Mouse (Mus musculus): ENCODE data around the gene 2010111I01Rik. TPM values are rescaled to one million over a fixed set of nuclear protein-coding genes. Genes with fewer than 3 reads are reported as not detected.

The 2010111I01Rik gene
- polyA plus RNA-seq, 1 experiment from 2014 or later = 197 TPM

DNA sequence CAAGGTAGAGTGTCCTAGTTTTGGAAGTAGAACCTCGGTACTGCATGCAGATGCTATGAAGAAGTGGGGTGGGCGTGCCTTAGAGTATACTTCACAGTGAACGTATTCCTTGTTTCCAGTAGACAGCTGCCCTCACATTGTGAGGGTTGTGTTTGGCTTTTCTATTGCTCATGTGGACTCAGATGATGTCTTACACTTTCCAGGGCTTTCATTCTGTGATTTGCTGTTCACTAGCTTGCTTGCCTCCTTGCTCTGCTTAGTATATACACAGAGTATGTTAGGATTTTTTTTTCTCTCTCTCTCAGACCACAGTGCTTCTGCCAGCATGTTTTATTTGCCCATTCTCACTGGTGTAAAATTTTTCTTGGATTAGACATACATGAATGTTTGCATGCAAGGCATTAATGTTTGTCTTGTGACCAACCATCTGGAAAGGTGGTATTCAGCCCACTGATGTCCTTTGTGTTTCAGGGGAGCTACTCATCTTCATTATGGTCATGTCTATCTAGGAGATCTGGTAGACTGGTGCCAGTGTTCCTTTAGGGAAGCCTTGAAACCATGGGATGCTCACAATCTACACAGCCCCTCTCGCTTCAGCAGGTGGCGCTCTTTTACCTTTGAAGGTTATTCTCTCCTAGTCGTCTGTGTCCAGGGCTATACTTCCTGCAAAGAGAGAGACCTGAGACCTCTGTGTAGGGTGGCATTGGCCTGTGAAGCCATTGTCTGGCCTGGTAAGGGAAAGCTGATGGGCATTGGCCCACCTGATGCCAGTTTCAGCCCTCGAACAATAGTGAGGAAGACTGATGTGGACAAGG, 81.7 kb downstream of the 2010111I01Rik start:
- H3K9ac ChIP-seq = no peak overlapping the region
- 40% methylated on average over 7 of the region's 7 CpGs for WGBS
- no peak overlapping the region for H3K4me2 ChIP-seq (replicated peaks)
- no peaks in the 10 kb centered on the region for H3K9me3 ChIP-seq (replicated peaks)
- 0 out of 2 replicates have a peak overlapping the region, but pooled peaks have one; percentile 1 for H3K27ac ChIP-seq (replicated peaks)
- H3K4me3 ChIP-seq (replicated peaks) = no peak overlapping the region
- ATAC-seq (ENCODE audit: insufficient number of reproducible peaks, low FRiP score, low TSS enrichment, low read depth) = peak; percentile 63; the same call in 1 of the 2 replicates
- H3K36me3 ChIP-seq = no peaks in the 10 kb centered on the region
- no peaks in the 10 kb centered on the region for H3K27me3 ChIP-seq
- H3K4me1 ChIP-seq = peaks cover 11% of the 10 kb centered on the region

DNA sequence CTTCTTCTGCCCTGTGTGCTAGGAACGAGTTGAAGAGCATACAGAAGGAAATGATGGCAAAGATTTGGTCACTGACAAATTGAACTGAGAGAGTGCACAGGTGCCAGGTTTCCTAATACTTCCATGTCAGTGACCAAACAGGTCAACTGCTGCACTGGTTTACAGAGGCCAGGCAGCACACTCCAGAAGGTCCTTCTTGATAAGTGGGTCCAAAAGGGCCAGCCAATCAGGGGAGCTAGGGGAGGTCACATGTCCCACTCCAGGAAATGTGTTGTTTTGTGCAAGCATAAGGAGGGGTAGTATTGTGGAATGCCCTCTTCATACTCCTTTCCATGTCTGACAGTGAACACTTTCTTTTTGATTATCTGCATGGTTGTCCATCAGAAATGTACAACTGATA, 99.0 kb downstream of the 2010111I01Rik start:
- WGBS = 83% methylated on average over 1 of the region's 1 CpGs
- no peaks in the 10 kb centered on the region for H3K9me3 ChIP-seq (replicated peaks)
- H3K27ac ChIP-seq (replicated peaks) = no peak overlapping the region
- ATAC-seq (ENCODE audit: insufficient number of reproducible peaks, low FRiP score, low TSS enrichment, low read depth) = no peak
- H3K27me3 ChIP-seq = no peaks in the 10 kb centered on the region
- no peaks in the 10 kb centered on the region for H3K36me3 ChIP-seq
- no peak overlapping the region for H3K4me2 ChIP-seq (replicated peaks)
- H3K4me3 ChIP-seq (replicated peaks) = no peak overlapping the region
- no peak overlapping the region for H3K9ac ChIP-seq
- H3K4me1 ChIP-seq = peaks cover 9% of the 10 kb centered on the region

GRCm38 (mm10) chr13:63066607-63067006, 101.9 kb downstream of the 2010111I01Rik start:
- Histone ChIP-seq H3K9me3 (replicated peaks) (no peaks in the 10 kb centered on the region), H3K4me2 (replicated peaks) (no peak overlapping the region), H3K4me3 (replicated peaks) (no peak overlapping the region), H3K27me3 (no peaks in the 10 kb centered on the region), H3K9ac (no peak overlapping the region), H3K36me3 (no peaks in the 10 kb centered on the region), H3K4me1 (peaks cover 13% of the 10 kb centered on the region), H3K27ac (replicated peaks) (peak overlapping the region; percentile 63)
- 43% methylated on average over 1 of the region's 1 CpGs for WGBS
- no peak for ATAC-seq (ENCODE audit: insufficient number of reproducible peaks, low FRiP score, low TSS enrichment, low read depth)

DNA sequence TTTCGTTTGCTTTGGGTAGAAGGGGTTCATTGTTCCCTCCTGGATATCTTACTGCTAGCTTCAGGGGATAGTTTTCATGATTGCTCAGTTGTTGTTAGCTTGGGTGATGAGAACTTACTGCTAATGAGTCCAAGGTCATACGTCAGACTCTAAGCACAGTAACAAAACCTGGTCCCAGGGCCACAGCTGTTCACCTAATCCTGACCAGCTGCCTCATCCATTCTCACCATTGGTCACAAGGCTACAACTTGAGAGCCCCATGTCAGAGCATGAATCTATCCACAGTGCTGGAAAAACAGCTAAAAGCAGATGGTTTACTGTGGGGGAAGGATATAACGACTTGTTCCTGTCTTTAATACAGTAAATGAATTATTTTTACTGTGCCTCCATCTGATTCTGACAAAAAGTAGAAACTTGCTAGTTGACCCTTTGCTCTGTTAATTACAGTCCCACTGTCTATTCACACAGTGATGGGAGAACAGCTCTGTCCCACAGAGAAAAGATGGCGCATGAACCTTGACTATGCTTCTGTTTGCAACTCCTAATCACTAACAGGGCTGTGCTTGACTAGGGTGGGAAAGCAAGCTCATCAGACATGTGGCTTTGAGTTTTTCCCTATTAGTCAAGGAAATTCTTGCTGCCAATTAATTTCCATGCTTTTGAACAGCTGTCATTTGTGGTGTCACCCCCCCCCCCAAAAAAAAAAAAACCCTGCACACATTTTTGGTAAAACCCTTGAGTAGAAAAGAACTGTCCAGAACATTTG, 103.9 kb downstream of the 2010111I01Rik start:
- no peak overlapping the region for H3K4me2 ChIP-seq (replicated peaks)
- H3K9me3 ChIP-seq (replicated peaks) = no peaks in the 10 kb centered on the region
- no peaks in the 10 kb centered on the region for H3K27me3 ChIP-seq
- no peaks in the 10 kb centered on the region for H3K36me3 ChIP-seq
- peak overlapping the region; percentile 69 for H3K27ac ChIP-seq (replicated peaks)
- 52% methylated on average over 4 of the region's 4 CpGs for WGBS
- H3K4me1 ChIP-seq = peaks cover 26% of the 10 kb centered on the region
- H3K9ac ChIP-seq = no peak overlapping the region
- ATAC-seq (ENCODE audit: insufficient number of reproducible peaks, low FRiP score, low TSS enrichment, low read depth) = peak; percentile 40; the same call in 1 of the 2 replicates
- H3K4me3 ChIP-seq (replicated peaks) = no peak overlapping the region

DNA sequence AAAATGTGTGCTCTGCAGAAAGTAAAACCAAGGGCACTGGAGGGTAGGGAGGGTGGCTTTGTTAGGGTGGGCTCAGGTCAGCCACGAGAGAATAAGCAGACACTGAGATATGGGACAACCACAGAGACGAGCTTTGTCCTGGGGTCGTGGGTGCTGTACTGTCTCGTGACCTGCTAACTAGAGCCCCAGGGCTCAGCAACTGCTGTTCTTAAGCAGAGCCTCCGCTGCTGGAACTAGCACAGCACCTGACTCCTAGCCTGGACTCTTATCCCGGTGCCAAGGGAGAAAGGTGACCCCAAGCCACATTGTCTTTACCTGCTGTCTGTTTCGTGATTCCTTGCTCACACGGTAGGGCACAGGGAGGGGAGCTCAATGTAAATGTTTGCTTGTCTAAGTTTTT, 107.2 kb downstream of the 2010111I01Rik start:
- Histone ChIP-seq H3K4me2 (replicated peaks) (no peak overlapping the region), H3K27me3 (no peaks in the 10 kb centered on the region), H3K4me3 (replicated peaks) (no peak overlapping the region), H3K27ac (replicated peaks) (peak overlapping the region; percentile 88), H3K9me3 (replicated peaks) (no peaks in the 10 kb centered on the region), H3K4me1 (peaks cover 34% of the 10 kb centered on the region), H3K9ac (no peak overlapping the region), H3K36me3 (no peaks in the 10 kb centered on the region)
- ATAC-seq (ENCODE audit: insufficient number of reproducible peaks, low FRiP score, low TSS enrichment, low read depth) = no peak
- 46% methylated on average over 8 of the region's 8 CpGs for WGBS

DNA sequence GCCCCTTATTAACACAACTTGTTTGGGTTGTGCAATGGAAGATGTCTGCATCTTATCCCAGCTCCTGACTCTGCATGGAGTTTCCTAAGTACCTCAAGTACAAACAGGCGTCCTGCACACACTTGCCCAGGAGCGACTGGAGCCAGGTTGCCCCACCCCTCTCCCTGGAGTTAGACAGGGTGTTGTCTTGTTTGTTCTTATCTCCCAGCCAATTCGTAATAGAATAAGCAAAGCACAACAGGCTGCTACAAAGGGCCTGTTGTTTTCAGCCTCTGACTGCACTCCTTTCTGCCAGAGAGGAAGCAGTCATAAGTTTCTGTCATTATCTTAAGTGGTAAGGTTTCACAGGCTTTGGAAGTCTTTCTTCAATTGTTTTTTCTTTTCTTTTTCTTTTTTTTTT, 107.7 kb downstream of the 2010111I01Rik start:
- no peaks in the 10 kb centered on the region for H3K27me3 ChIP-seq
- H3K4me1 ChIP-seq = peaks cover 34% of the 10 kb centered on the region
- no peak overlapping the region for H3K4me2 ChIP-seq (replicated peaks)
- no peak overlapping the region for H3K4me3 ChIP-seq (replicated peaks)
- 34% methylated on average over 3 of the region's 3 CpGs for WGBS
- peak overlapping the region; percentile 85 for H3K27ac ChIP-seq (replicated peaks)
- ATAC-seq (ENCODE audit: insufficient number of reproducible peaks, low FRiP score, low TSS enrichment, low read depth) = peak; percentile 63; the same call in 1 of the 2 replicates
- H3K36me3 ChIP-seq = no peaks in the 10 kb centered on the region
- H3K9ac ChIP-seq = no peak overlapping the region
- no peaks in the 10 kb centered on the region for H3K9me3 ChIP-seq (replicated peaks)

- Histone ChIP-seq H3K4me1 (peaks cover 24% of the 10 kb centered on the region; the same call in 1 of the 2 replicates), H3K4me3 (replicated peaks) (no peak overlapping the region), H3K27me3 (no peaks in the 10 kb centered on the region), H3K27ac (replicated peaks) (peak overlapping the region; percentile 75), H3K9ac (no peak overlapping the region), H3K36me3 (no peaks in the 10 kb centered on the region), H3K4me2 (replicated peaks) (no peak overlapping the region), H3K9me3 (replicated peaks) (no peaks in the 10 kb centered on the region)
- 28% methylated on average over 9 of the region's 9 CpGs for WGBS
- ATAC-seq (ENCODE audit: insufficient number of reproducible peaks, low FRiP score, low TSS enrichment, low read depth) = no peak
These were observed 109.4 kb downstream of the 2010111I01Rik start for GRCm38 (mm10) chr13:63073911-63074675.

- Histone ChIP-seq H3K27ac (replicated peaks) (peak overlapping the region; percentile 75), H3K9ac (no peak overlapping the region), H3K4me1 (peaks cover 24% of the 10 kb centered on the region; the same call in 1 of the 2 replicates), H3K36me3 (no peaks in the 10 kb centered on the region), H3K9me3 (replicated peaks) (no peaks in the 10 kb centered on the region), H3K27me3 (no peaks in the 10 kb centered on the region), H3K4me3 (replicated peaks) (no peak overlapping the region), H3K4me2 (replicated peaks) (no peak overlapping the region)
- no peak for ATAC-seq (ENCODE audit: insufficient number of reproducible peaks, low FRiP score, low TSS enrichment, low read depth)
- 53% methylated on average over 3 of the region's 3 CpGs for WGBS
These were observed 109.9 kb downstream of the 2010111I01Rik start for GRCm38 (mm10) chr13:63074676-63074991.

DNA sequence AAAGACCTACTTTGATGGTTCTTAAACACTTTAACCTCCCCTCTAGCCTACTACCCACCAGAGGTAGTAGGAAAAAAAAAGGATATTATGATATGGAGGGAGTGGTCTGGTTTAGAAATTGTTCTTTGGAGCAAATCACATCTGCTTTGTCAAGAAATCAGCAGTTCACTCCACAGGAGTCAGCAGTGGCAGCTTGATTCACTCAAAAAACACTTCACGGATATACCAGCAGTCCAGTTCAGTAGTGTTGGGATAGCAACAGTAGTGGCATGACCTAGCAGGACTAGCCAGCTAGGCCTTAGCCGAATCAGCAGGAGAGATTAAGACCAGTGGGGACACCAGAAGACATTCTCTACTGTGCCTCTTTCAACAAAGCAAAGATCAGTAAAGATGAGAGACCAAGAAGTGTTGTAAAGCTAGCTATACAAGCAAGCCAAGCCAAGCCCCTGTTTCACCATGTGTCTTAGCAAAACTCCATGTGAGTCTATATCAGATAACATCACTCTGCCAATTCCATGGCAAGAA, 110.7 kb downstream of the 2010111I01Rik start:
- peaks cover 24% of the 10 kb centered on the region; the same call in 1 of the 2 replicates for H3K4me1 ChIP-seq
- H3K9me3 ChIP-seq (replicated peaks) = no peaks in the 10 kb centered on the region
- H3K36me3 ChIP-seq = no peaks in the 10 kb centered on the region
- H3K27me3 ChIP-seq = no peaks in the 10 kb centered on the region
- H3K27ac ChIP-seq (replicated peaks) = no peak overlapping the region
- H3K4me3 ChIP-seq (replicated peaks) = no peak overlapping the region
- no peak for ATAC-seq (ENCODE audit: insufficient number of reproducible peaks, low FRiP score, low TSS enrichment, low read depth)
- H3K9ac ChIP-seq = no peak overlapping the region
- no peak overlapping the region for H3K4me2 ChIP-seq (replicated peaks)
- WGBS = 90% methylated on average over 2 of the region's 2 CpGs

DNA sequence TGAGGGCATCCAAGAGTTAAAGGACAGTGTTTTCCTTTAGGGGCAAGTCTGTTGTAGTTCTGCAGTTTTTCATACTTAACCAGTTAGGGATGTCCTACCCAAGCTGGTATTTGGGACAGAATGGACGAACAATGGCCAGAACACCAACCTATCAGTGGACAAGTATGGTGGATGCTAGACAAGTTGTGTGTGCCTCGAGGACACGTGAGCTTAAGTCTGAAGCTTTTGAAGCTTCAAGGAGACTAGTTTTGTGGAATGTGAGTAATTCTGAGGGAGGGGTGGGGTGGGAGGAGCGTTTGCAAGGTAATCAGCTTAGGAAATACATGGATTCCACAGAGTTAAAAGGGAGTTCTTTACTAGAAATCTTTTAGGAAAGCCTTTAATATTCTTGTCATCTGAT, 115.5 kb downstream of the 2010111I01Rik start:
- ATAC-seq (ENCODE audit: insufficient number of reproducible peaks, low FRiP score, low TSS enrichment, low read depth) = no peak
- H3K4me1 ChIP-seq = peaks cover 3% of the 10 kb centered on the region; the same call in 1 of the 2 replicates

DNA sequence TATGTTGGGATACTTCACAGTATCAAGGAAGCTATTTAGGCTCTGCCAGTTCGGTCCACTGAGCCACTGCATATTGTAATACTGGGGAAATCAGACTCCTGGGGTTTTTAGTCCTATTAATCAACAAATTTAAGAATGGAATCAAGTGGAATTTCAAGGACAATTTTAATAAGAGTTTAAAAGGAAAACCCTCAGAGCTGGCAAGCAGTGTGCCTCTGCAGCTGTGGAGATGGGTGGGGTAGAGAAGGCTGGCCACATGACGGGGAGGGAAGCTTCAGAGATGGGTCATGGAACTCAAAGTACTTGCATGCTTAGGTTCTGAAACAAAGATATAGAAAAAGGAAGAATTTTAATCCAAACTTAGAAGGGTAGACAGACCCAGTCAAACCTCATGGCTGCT, 116.1 kb downstream of the 2010111I01Rik start:
- no peaks in the 10 kb centered on the region for H3K27me3 ChIP-seq
- no peak overlapping the region for H3K9ac ChIP-seq
- H3K4me1 ChIP-seq = peaks cover 3% of the 10 kb centered on the region; the same call in 1 of the 2 replicates
- no peak overlapping the region for H3K4me2 ChIP-seq (replicated peaks)
- ATAC-seq (ENCODE audit: insufficient number of reproducible peaks, low FRiP score, low TSS enrichment, low read depth) = no peak
- 67% methylated on average over 2 of the region's 2 CpGs for WGBS
- no peaks in the 10 kb centered on the region for H3K9me3 ChIP-seq (replicated peaks)
- H3K36me3 ChIP-seq = no peaks in the 10 kb centered on the region
- H3K27ac ChIP-seq (replicated peaks) = peak overlapping the region; percentile 51
- H3K4me3 ChIP-seq (replicated peaks) = no peak overlapping the region

More for the DNA sequence above, 115.5 kb downstream of the 2010111I01Rik start:
- 44% methylated on average over 4 of the region's 4 CpGs for WGBS
- H3K4me2 ChIP-seq (replicated peaks) = no peak overlapping the region
- H3K9ac ChIP-seq = no peak overlapping the region
- no peaks in the 10 kb centered on the region for H3K27me3 ChIP-seq
- H3K36me3 ChIP-seq = no peaks in the 10 kb centered on the region
- H3K9me3 ChIP-seq (replicated peaks) = no peaks in the 10 kb centered on the region
- 0 out of 2 replicates have a peak overlapping the region, but pooled peaks have one; percentile 51 for H3K27ac ChIP-seq (replicated peaks)
- H3K4me3 ChIP-seq (replicated peaks) = no peak overlapping the region
